Mouse (Mus musculus) myocyte (in vitro differentiated cells): ENCODE results near the gene Tmem232.
"Not testable (repeated sequence)": the region's sequence is repeated elsewhere in the genome, so short reads cannot be mapped to it uniquely, and the experiment has no call there.

Source experiments
- E2F4 ChIP-seq: IDR thresholded peaks from one replicate; pipeline ENCODE4 v1.6.1; 2011; ENCODE audit warnings: mild to moderate bottlenecking, control low read depth, moderate library complexity; ENCODE audit not compliant: insufficient read depth
- MYOD1 ChIP-seq, 3 experiments: IDR thresholded peaks; one replicate each; pipeline ENCODE4 v1.6.1; 2011; ENCODE audit warnings: control low read depth in 2 of 3, low read depth in 2 of 3, mild to moderate bottlenecking in 2 of 3, moderate library complexity in 1 of 3; ENCODE audit not compliant: insufficient read length in 2 of 3, control insufficient read depth in 1 of 3
- MYOG ChIP-seq, 3 experiments: IDR thresholded peaks; one replicate each; pipeline ENCODE4 v1.6.1; 2011; ENCODE audit warnings: control low read depth in 2 of 3, low read depth in 2 of 3, mild to moderate bottlenecking in 2 of 3; ENCODE audit not compliant: insufficient read length in 2 of 3, control insufficient read depth in 1 of 3, insufficient read depth in 1 of 3
- POLR2A ChIP-seq: IDR thresholded peaks from one replicate; pipeline ENCODE4 v1.6.1; 2011; ENCODE audit warnings: low read depth, mild to moderate bottlenecking, control low read depth, moderate library complexity; ENCODE audit not compliant: insufficient read length
- TCF12 ChIP-seq: IDR thresholded peaks from one replicate; pipeline ENCODE4 v1.6.1; 2011; ENCODE audit warnings: mild to moderate bottlenecking, control low read depth; ENCODE audit not compliant: poor library complexity, insufficient read depth, severe bottlenecking
- USF1 ChIP-seq: IDR thresholded peaks from one replicate; pipeline ENCODE4 v1.6.1; 2011; ENCODE audit warnings: low read depth, mild to moderate bottlenecking, control low read depth, moderate library complexity

GRCm38 (mm10) chr17:65221687-65222086 lies 318.9 kb downstream of the Tmem232 start:
- TF ChIP-seq TCF12; POLR2A; E2F4; MYOG (IDR thresholded peaks at IDR 0.05; ENCODE audit: control insufficient read depth in 1 of 3, insufficient read depth in 1 of 3, insufficient read length in 2 of 3, low read depth in 2 of 3); USF1; MYOD1 (IDR thresholded peaks at IDR 0.05; ENCODE audit: control insufficient read depth in 1 of 3, insufficient read length in 2 of 3, low read depth in 2 of 3): not testable (repeated sequence)
